Mouse (Mus musculus) frontal cortex, postnatal 14 days (tissue): ENCODE data around the gene Taar7b.

Experiments
- DNase-seq, 2 experiments: peaks; one replicate each; pipeline ENCODE4 v3.0.0; 2022; ENCODE audit warnings: low spot score in 2 of 2

The Taar7b gene

DNA sequence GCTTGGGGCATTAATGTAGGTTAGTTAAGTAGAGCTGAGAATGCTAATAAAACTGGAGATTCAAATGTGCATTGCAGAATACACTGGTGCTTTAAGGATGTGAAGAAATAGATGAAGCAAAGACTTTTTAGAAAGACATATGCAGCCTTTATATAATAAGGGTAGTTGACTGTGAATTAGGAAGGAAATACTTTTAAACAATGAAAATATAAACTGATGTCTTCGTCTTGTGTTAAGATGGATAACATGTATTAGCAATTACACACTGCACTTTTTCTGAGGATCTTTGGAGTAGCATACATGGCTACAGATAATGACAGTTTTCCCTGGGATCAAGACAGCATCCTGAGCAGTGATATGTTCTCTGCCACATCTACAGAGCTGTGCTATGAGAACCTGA lies at the start of gene Taar7b:
Gene Taar7b (plus strand): TSS at position 301 of the 400 bp plus-strand sequence.
- no peak for DNase-seq

DNA sequence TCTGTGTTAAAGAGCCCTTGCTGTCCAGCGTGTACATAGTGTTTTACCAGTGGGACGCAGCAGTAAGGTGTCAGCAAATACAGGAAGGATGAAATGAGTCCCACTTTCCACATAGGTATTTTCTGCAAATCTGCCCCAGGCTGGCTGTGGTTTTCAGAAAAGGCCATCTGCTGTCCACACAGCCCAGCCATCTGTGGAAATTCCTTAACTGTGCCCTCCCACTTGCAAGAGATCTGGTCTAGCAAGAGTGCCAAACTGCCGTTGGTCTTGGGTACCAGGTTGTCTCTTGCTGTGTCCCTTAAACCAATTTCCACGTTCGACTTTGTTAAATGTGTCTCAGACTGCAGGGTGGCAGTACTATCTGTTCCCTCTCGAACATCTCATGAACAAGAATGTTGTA lies 48.0 kb upstream of the Taar7b start:
- no peak for DNase-seq

GRCm38 (mm10) chr10:23959071-23959470 lies 40.7 kb upstream of the Taar7b start:
- no peak for DNase-seq

DNA sequence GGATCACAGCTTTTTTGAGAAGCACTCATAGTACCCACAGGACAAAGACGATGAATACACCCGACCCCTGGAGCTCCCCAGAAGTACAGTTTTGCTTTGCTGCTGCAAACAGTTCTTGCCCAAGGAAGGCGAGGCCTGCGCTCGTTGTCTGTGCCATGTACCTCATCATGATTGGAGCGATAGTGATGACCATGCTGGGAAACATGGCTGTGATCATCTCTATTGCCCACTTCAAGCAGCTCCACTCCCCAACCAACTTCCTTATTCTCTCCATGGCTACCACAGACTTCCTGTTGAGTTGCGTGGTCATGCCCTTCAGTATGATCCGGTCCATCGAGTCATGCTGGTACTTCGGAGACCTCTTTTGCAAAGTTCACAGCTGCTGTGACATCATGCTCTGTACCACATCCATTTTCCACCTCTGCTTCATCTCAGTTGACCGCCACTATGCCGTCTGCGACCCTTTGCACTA lies 39.3 kb upstream of the Taar7b start, which contains the start of gene Taar4:
Gene Taar4 (plus strand): TSS at position 51 of the 472 bp plus-strand sequence.
- DNase-seq: no peak

DNA sequence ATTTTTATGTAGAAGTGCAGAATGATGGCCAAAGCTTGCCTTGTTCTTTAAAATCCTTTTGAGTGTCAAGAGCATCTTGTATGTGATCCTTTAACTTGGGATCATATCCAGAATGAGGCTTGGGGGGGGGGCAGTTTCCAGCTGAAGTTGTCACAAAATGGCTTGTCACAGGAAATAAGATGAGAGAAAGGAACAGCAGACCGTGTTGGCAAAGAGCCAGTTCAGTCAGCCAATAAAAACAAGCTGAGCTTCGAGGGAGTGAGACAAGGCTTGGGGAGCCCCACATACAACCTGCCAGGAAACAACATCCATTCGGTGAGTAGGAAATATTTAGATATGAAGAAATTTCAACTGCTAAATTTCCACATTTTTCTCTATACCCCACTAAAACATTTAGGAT lies 36.3 kb upstream of the Taar7b start:
- DNase-seq: no peak

DNA sequence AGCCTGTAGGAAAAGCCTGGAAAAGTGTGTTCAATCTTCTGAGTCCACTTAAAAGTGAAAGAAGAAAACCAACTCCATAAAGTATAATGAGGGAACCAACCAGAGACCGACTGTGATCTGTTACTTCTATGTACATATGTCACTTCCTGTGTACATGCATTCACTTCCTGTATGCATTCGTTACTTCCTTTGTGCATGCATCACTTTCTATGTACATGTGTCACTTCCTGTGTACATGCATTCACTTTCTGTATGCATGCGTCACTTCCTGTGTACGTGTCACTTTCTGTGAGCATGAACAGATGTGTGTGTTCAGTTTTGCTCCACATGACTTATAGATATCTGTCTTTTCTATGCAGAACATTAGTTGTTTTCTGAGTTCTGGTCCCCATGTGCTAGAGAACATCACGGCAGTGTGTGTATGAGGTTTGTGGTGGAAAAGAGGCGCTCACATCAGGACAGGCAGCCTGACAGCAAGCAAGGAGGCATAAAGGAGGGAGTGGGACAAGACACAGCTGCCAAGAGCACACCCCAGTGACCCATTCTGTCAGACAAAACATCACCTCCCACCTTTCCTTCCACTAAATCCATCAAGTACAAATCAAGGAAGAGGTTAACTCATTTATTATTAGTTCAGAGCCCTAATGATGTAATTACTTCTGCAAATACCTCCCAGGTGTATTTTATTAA lies 34.7 kb upstream of the Taar7b start:
- no peak for DNase-seq

- no peak for DNase-seq
Observed at GRCm38 (mm10) chr10:23970656-23971165, 29.0 kb upstream of the Taar7b start, which contains the start of gene Taar5. Taar5 (plus strand) TSS chr10:23970706.

DNA sequence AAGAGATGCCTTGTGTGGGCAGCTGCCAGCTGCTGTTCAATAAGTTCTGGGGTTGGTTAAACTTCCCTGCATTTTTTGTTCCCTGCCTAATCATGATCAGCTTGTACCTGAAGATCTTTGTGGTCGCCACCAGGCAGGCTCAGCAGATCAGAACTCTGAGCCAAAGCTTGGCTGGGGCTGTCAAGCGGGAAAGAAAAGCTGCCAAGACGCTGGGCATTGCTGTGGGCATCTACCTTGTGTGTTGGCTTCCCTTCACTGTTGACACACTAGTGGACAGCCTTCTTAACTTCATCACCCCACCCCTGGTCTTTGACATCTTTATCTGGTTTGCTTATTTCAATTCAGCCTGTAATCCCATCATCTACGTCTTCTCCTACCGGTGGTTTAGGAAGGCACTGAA lies 28.5 kb upstream of the Taar7b start:
- no peak for DNase-seq

DNA sequence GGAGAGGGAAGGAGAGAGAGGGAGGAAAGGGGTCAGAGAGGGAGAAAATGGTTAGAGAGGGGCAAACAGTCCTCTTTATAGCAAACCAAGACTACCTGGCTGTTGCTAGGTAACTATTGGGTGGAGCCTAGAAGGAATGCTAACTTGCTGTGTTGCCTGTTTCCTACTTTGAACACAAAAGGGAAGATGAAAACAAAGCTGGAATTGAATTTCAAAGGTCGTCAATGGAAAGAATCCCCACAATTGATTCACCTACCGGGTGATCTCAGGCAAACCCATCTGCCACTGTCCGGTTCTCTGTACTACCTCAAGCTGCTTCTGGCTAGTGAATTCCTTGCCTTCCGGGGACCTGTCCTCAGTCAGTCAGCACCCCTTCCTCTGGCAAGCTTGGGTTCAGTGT lies 21.8 kb upstream of the Taar7b start:
- no peak for DNase-seq

GRCm38 (mm10) chr10:23978901-23979705 lies 20.6 kb upstream of the Taar7b start:
- peak; percentile 37 to 55 for DNase-seq

DNA sequence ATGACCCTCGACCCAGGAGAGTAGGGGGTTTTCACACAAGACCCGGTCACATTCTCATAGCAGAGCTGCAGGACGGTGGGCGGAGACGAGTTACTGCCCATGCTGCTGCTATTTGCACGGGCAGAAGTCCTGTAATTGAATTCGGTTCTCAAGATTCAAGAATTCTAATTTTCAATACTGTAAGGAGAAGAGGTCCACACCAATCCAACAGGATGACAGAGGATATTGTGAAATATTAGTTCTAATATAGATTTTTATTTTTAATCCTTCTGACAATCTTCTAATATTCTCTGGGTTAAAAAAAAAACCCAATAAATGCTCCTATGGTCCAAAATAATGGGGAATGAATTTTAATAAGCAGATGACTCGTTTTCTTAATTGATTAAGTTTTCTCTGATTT lies 14.2 kb upstream of the Taar7b start, which contains the start of gene Taar6:
Gene Taar6 (minus strand): TSS at position 101 of the 400 bp plus-strand sequence.
- DNase-seq: no peak

DNA sequence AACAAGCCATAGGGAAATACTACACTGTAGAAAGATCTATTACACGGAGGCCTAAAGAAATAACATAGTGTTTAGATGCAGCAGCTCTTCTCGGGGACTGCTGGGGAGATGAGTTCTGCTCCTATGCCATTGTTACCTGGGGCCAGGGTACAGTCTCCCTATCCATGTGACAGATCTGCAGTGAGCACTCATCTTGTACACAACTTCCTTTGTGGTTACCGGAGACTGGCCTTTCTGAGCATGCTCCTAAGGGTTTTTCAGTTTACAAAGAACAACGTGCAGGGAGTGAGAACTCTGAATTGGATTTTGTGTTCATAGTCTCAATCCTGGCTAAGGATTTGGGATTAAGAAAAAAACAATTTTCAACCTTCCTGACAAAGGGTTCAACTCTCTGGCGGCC lies 13.3 kb upstream of the Taar7b start:
- no peak for DNase-seq

DNA sequence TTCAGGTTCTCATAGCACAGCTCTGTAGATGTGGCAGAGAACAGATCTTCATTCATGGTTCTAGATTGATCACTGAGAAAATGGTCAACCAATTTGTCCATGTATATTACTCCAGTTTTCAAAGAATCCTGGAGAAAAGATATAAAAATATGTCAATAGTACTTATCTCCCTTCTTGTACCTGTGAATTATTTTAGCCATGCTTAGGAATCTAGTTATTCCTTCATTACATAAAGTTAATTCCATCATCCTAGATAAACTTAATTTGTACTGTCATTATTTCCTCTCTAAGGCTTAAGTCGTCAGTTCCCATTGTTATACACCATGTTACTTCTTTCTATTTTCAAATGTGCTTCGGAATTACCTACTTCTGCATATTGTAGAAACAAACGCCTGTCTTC lies 6.4 kb upstream of the Taar7b start, which contains the start of gene Taar7a:
Gene Taar7a (minus strand): TSS at position 101 of the 400 bp plus-strand sequence.
- DNase-seq: no peak

DNA sequence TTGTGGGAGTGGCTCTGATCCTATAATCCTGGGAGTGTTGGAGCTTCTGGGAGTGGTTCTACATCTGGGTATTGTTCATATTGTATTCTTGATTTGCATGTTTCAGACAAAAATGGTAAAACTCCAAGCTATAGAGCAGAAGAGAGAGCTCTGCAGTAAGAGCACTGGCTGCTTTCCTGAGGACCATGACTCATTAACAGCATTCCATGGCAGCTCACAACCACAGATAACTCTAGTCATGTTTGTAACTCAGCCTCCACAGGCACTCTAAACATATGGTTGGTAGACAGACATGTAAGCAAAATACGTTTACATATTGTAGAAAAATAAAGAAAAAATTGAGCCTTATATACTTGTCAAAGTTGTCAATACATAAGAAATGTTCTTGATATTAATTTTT lies 6.7 kb downstream of the Taar7b start:
- no peak for DNase-seq

DNA sequence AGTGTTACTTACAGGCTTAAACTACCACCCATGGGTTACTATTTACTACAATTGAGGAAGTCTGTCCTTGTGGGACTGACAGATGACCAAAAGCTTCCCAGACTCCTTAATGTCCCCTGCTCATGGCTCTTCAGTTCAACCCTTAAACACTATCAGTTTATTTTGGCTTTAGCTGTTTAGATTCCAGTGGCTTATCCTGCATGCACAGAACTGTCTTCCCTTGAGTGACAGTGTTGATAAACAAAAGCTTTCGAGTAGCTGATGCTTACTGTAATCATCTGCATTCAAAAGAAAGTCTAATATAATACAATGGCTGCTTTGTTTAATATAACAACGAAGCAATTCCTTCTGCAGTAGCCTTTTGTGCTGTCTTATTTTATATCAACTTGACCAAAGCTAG lies 7.3 kb downstream of the Taar7b start:
- no peak for DNase-seq

- DNase-seq: no peak
Observed at GRCm38 (mm10) chr10:24008143-24008542, 8.4 kb downstream of the Taar7b start.

DNA sequence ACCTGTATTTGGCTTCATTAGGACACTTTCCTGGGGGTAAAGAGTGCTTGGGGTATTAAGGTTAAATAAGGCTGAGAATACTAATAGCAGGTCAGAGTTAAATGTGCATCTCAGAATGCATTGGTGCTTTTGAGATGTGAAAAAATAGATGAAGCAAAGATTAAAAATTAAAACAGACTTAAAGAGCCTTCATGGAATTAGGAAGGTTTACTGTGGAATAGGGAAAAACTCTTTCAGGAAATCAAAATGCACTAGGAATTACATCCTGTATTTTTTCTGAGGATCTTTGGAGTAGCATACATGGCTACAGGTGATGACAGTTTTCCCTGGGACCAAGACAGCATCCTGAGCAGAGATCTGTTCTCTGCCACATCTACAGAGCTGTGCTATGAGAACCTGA lies 27.2 kb downstream of the Taar7b start, which contains the start of gene Taar7d:
Gene Taar7d (plus strand): TSS at position 301 of the 400 bp plus-strand sequence.
- DNase-seq: no peak

DNA sequence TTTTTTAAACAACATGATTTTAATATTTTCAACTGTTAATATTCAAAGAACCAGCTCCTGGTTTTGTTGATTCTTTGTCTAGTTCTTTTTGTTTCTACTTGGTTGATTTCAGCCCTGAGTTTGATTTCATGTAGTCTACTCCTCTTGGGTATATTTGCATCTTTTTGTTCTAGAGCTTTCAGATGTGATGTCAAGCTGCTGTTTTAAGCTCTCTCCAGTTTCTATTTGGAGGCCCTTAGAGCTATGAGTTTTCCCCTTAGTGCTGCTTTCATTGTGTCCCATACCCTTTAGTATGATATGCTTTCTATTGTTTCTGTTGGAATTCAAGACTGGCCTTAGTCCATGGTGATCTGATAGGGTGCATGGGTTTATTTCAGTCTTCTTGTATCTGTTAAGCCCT lies 31.6 kb downstream of the Taar7b start:
- no peak for DNase-seq

DNA sequence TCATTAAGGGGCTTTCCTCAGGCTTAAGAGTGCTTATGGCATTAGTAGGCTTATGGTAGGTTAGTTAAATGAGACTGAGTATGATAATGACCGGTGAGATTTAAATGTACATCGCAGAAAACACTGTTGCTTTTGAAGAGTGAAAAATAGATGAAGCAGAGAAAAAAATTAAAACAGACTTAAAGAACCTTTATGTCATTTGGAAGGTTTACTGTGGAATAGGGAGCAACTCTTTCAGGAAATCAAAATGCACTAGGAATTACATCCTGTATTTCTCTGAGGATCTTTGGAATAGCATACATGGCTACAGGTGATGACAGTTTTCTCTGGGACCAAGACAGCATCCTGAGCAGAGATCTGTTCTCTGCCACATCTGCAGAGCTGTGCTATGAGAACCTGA lies 37.6 kb downstream of the Taar7b start, which contains the start of gene Taar7e:
Gene Taar7e (plus strand): TSS at position 301 of the 400 bp plus-strand sequence.
- no peak for DNase-seq

DNA sequence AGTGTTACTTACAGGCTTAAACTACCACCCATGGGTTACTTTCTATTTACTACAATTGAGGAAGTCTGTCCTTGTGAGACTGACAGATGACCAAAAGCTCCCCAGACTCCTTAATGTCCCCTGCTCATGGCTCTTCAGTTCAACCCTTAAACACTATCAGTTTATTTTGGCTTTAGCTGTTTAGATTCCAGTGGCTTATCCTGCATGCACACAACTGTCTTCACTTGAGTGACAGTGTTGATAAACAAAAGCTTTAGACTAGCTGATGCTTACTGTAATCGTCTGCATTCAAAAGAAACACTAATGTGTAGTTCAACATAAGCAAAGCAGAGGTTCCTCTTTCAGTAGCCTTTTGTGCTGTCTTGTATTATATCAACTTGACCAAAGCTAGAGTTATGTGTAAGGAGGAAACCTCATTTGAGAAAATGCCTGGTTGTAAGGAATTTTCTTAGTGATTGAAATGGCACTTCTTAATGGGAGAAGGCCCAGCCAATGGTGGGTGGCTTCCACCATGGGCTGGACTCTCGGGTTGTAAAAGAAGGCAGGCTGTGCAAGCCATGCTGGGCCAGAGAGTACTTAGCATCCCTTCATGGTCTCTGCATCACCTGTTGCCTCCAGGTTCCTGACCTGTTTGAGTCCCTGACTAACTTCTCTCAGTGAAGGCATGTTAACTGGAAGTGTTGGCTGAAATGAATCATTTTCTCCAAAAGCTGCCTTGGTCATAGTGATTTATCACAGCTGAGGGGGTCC lies 40.6 kb downstream of the Taar7b start:
- DNase-seq: no peak

- DNase-seq: no peak
Observed at GRCm38 (mm10) chr10:24049210-24049609, 49.5 kb downstream of the Taar7b start, which contains the start of gene Taar7f. Taar7f (plus strand) TSS chr10:24049510.
